Mouse (Mus musculus) liver, postnatal 0 days (tissue): ENCODE results near the gene Chodl.

Experiments used
- CTCF ChIP-seq: sonication (generic); IDR thresholded peaks from 2 replicates; pipeline ENCODE4 v1.5.1; 2016; ENCODE audit warnings: antibody characterized with exemption, low read depth
- EP300 ChIP-seq: IDR thresholded peaks from 2 replicates; pipeline ENCODE4 v1.6.1; 2016; ENCODE audit warnings: antibody characterized with exemption, low read depth, mild to moderate bottlenecking

DNA sequence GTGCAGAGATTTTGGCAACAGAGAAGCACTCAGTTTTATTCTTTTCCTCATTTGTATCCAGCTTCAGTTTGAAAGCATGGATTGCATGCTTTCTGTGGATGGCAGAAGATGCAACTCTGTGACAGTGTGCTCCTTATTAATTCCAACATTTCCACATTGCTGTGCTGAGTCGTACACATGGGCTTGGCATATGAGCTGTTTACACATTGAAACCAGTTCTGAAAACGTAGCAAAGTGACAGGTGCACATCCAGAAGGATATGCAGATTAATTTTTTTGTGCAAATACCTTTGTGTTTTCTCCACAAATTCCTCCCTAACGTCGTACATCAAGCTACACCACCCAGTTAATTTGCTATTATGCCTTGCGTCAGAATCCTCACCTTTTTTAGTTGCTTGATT lies 8.1 kb upstream of the Chodl start:
- no peak for TF ChIP-seq EP300
- no peak for TF ChIP-seq CTCF
